Mouse (Mus musculus): Measurements from ENCODE around the gene Bcat2.

DNA sequence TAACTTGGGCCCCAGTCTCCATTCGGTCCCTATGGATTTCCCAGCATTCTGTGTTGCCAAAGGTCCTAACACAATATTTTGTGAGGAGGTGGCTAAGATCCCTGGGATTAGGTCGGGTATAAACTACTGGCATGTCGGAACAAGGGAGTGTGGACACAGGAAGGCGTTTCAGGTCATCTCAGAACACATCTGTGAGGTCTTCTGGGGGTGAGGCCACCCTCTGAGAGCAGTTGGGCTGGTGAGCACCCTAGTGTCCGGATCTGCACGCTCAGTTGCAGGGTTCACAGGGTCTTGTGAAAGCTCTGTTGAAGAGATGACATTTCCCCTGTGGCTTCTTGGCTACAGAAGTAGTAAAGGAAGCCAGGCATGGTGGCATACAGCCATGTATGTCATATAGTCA is 16.0 kb downstream of the Bcat2 start:
- no peak for TF ChIP-seq CTCF (IDR thresholded peaks at IDR 0.05; ENCODE audit: low read depth, low read length)
- no peak for TF ChIP-seq POLR2AphosphoS5 (IDR thresholded peaks at IDR 0.05; ENCODE audit: insufficient replicate concordance, low read depth, low read length)
- TF ChIP-seq TAL1 (conservative IDR thresholded peaks at IDR 0.05; ENCODE audit: low read depth, low read length), result no peak
- TF ChIP-seq GATA1 (IDR thresholded peaks at IDR 0.05; ENCODE audit: borderline replicate concordance, low read length), result no peak
- no peak for TF ChIP-seq GATA2 (IDR thresholded peaks at IDR 0.05; ENCODE audit: borderline replicate concordance, low read depth, low read length)
